Mouse (Mus musculus): ENCODE data around the gene Tia1.
"Not testable (repeated sequence)": the region's sequence is repeated elsewhere in the genome, so short reads cannot be mapped to it uniquely, and the experiment has no call there.

Tia1 gene

GRCm38 (mm10) chr6:86404100-86404861 is at the start of gene Tia1:
TSS of gene Tia1 (plus strand) at chr6:86404219.
- DNase-seq (ENCODE audit: low spot score) = peak; percentile 85

DNA sequence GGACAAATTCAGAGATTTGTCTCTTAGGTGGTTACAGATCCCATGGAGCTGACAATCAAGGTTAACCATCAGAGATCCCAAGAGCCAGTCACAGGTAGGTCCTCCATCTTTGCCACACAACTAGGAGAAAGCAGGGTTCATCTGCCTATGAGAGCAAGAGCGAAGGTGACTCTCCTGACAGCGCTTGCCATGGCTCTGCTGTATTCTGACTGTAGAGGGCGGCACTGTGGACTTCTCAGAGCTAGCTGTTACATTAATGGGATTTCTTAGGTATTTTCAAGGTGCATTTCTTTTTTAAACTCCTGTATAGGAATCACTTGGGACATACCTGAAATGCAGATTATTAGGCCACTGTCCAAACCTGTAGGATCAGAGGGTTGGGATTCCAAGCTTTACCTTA is 49.1 kb upstream of the Tia1 start:
- no peak for DNase-seq (ENCODE audit: low spot score)

- no peak for DNase-seq (ENCODE audit: low spot score)
Observed at GRCm38 (mm10) chr6:86356956-86357355, 47.1 kb upstream of the Tia1 start.

- no peak for DNase-seq (ENCODE audit: low spot score)
Observed at GRCm38 (mm10) chr6:86360691-86361090, 43.3 kb upstream of the Tia1 start.

DNA sequence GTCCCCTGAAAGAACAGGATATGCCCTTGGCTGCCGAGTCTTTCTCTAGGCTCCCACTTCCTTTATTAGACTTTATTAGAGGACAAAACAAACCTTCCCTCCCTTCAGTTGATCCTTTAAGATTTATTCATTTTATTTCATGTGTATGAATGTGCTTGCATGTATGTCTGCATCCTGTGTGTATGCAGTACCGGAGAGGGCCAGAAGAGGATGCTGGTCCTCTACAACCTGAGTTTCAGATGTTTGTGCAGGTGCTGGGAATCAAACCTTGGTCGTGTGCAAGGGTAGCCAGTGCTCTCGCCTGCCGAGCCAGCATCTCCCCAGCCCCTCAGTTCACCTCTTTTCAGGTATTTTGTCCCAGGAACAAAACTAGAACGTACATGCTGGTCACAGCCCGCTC is 42.6 kb upstream of the Tia1 start:
- DNase-seq (ENCODE audit: low spot score) = no peak

DNA sequence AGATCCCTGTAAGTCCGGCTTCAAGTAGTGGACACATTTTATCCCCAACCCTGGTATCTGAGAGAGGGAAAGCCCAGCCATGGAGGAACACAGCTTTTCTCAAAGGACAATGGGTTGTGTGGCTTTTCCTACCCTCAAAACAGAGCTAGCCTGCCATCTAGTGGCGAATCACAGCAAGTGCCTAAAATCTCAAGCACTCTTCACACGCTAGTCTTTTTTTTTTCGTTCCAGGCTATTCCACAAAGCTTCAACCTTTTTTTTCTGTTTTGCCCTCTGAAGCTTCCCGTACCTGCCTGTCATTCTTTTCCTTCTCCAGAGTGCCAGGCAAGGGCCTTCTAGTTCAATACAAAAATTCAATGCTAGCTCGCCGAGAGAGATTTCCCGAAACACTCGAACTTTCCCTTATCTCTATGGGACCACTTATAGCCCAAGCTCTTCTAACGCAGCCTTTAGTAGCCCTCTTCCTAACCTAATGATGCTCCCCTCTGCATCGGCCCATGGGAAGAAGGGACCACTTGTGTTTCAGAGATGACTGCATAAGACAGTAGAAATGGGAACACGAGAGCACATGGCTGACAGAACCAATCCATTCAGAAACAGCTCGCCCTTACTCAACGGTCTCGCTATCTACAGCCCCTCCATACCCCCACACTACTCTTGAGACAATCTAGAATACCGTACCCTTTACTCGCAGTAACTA is 39.4 kb upstream of the Tia1 start:
- peak; percentile 71 for DNase-seq (ENCODE audit: low spot score)

DNA sequence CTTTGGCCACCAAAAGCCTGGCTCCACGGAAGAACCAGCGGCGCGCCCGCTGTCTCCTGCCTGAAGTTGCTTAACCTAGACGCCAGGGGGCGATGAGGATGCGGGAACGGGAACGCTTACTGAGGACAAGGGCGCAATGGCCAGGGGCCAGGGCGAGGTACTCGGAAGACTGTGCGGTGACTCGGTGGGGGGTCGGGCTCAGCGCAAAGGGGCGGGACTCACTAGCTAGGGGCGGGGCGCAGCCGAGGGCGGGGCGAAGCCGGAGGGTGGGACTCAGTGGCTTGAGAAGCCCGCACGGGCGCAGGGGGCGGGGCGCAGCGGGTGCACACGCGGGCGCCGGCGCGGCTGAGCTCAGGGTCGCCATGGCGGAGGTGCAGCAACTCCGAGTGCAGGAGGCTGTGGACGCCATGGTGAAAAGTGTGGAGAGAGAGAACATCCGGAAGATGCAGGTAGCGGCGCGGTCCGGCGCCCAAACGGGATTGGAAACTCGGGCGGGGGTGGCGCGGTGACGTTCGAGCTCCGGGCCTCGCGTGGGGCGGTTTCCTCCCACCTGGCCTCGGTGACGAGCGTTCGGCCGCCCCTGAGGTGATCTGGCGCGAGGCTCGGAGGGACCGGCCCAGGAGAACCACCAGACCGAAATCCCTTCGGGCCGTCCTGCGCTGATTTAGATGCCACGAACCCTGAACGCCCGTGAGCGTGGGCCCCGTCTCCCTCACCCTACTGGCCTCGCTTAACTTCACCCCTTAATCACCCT is 38.5 kb upstream of the Tia1 start, which contains the start of gene Fam136a:
Gene Fam136a, plus strand, starts transcription at position 276 of the 754 bp plus-strand sequence.
- DNase-seq (ENCODE audit: low spot score) = peak; percentile 71

DNA sequence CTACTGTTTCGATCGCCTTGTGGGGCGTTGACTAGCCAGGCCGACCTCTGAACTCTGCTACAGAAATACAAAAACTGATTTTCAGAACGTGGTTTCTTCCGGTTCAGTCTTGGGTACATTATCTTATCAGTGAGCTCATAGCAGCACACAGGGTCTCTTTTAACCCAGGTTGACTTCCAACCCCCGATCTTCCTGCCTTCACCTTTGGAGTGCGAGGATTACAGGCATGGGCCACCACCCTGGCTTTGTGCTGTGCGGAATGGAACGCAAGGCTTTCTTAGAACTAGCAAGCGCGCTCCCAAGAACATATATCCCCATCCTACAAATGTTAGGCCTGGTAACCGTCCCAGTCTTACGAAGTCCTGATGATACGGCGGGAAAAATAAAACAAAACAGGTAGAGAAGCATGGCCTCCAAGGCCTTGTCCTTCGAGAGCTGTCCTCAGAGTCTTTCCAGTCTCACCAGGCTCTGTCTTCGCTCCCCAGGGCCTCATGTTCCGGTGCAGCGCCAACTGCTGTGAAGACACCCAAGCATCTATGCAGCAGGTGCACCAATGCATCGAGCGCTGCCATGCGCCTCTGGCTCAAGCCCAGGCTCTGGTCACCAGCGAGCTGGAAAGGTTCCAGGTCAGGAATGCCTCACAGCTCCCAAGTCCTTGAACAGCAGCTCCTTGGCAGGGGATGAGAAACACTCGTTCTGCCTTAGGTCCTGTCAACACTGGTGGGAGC is 37.7 kb upstream of the Tia1 start:
- no peak for DNase-seq (ENCODE audit: low spot score)

DNA sequence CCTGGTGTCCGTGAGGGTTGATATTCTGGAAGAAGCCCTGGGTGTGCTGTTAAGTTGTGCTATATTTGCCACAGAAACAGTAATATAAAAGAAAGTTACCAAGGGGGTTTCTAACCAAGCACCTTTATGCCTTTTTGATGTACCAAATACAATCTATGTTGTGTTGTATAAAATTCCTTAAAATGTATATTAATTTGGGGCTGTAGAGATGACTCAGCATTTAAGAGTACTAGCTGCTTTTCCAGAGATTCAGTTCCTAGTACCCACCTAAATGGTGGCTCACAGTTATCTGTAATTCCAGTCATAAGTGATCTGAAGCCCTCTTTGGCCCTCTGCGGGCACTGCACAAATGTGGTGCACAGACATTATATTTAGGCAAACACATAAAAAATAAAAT is 37.2 kb upstream of the Tia1 start:
- no peak for DNase-seq (ENCODE audit: low spot score)

GRCm38 (mm10) chr6:86368479-86368878 is 35.5 kb upstream of the Tia1 start:
- no peak for DNase-seq (ENCODE audit: low spot score)

- no peak for DNase-seq (ENCODE audit: low spot score)
Observed at GRCm38 (mm10) chr6:86370093-86370713, 33.8 kb upstream of the Tia1 start.

DNA sequence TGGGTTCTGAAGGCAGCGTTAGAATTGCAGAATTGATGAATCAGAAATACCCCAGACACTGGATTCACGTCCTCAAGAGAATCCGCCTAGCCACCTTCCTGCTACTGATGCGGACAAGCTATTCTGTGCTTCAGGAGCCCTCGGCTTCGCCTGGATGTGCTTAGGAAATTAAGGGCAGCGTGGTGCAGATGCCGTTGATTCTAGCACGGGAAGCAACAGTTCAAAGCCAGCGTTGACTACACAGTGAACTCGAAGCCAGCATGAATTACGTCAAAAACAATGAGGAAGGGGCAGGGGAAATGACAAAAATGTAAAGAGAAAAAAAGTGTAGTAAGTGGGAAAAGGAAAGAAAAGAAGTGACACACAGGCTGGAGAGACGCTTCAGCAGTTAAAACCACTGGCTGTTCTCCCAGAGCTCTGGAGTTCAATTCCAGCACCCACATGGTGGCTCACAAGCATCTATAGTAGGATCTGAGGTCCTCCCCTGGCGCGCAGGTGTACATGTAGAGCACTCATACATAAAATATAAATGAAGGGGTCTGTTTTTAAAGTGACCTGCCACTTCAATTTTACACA is 33.2 kb upstream of the Tia1 start, which contains the start of gene Snrpg:
Gene Snrpg, plus strand, starts transcription at position 541 of the 576 bp plus-strand sequence.
- no peak for DNase-seq (ENCODE audit: low spot score)

GRCm38 (mm10) chr6:86371340-86371911 is 32.6 kb upstream of the Tia1 start:
- DNase-seq (ENCODE audit: low spot score) = peak; percentile 93

GRCm38 (mm10) chr6:86371950-86372516 is 32.0 kb upstream of the Tia1 start:
- DNase-seq (ENCODE audit: low spot score) = no peak

- no peak for DNase-seq (ENCODE audit: low spot score)
Observed at GRCm38 (mm10) chr6:86373556-86373955, 30.5 kb upstream of the Tia1 start.

DNA sequence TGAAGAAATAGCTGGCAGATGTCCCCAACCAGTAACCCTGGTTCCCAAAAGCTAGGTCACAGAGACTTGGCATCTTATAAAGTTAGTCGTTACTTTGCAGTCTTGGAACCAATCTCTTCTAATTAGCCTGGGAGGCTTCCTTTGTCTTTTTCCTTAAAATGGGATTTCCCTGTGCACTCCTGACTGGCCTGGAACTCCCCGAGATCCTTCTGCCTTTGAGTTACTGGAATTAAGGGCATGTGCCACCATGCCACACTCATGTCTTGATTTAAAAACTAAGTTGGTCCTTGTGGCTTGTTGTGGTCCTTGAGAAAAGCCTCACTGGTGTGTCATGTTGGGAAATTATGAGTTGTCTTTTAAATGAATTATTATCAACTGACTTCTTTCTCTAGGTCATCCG is 25.7 kb upstream of the Tia1 start:
- DNase-seq (ENCODE audit: low spot score) = no peak

DNA sequence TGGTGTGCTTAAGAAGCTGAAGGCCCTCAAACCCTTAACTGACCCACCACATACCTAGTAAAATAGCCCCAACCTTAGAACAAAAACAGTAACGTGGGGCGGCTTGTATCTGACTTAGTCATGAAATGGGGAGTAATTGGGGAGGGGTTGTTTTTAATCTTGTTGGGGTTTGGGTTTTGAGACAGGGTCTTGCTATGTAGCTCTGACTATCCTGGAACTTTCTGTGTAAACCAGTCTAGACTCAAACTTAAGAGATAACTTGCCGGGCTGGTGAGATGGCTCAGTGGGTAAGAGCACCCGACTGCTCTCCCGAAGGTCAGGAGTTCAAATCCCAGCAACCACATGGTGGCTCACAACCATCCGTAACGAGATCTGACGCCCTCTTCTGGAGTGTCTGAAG is 23.9 kb upstream of the Tia1 start:
- DNase-seq (ENCODE audit: low spot score) = not testable (repeated sequence)

GRCm38 (mm10) chr6:86382551-86382950 is 21.5 kb upstream of the Tia1 start:
- DNase-seq (ENCODE audit: low spot score) = no peak

GRCm38 (mm10) chr6:86383370-86383769 is 20.6 kb upstream of the Tia1 start:
- DNase-seq (ENCODE audit: low spot score) = no peak

GRCm38 (mm10) chr6:86384692-86385091 is 19.3 kb upstream of the Tia1 start:
- no peak for DNase-seq (ENCODE audit: low spot score)
